Mouse (Mus musculus): ENCODE results near the gene Henmt1. TPM values are rescaled to one million over a fixed set of nuclear protein-coding genes. Genes with fewer than 3 reads are reported as not detected.

The Henmt1 gene
- 1 to 10 TPM; 4.4 to 5.8 TPM for total RNA-seq (2021)

- intact Hi-C loops (cut with DNase I), result no loop called here
- no peak for DNase-seq
Measured at GRCm38 (mm10) chr3:108939573-108939972, at the start of gene Henmt1. Gene Henmt1, plus strand, starts transcription at chr3:108939873.

GRCm38 (mm10) chr3:108889908-108890307, 49.8 kb upstream of the Henmt1 start, which contains the start of gene Fndc7:
Gene Fndc7, minus strand, starts transcription at chr3:108890008.
- DNase-seq, result no peak
- intact Hi-C loops (cut with DNase I), result no loop called here

GRCm38 (mm10) chr3:108892080-108892479, 47.6 kb upstream of the Henmt1 start:
- DNase-seq, result no peak
- intact Hi-C loops (cut with DNase I), result no loop called here

- DNase-seq, result no peak
- intact Hi-C loops (cut with DNase I), result no loop called here
Measured at GRCm38 (mm10) chr3:108892914-108893313, 46.8 kb upstream of the Henmt1 start.

GRCm38 (mm10) chr3:108898640-108899039, 41.0 kb upstream of the Henmt1 start:
- intact Hi-C loops (cut with DNase I), result no loop called here
- no peak for DNase-seq

- no peak for DNase-seq
- intact Hi-C loops (cut with DNase I), result no loop called here
Measured at GRCm38 (mm10) chr3:108900147-108900546, 39.5 kb upstream of the Henmt1 start.

GRCm38 (mm10) chr3:108900681-108901080, 39.0 kb upstream of the Henmt1 start:
- intact Hi-C loops (cut with DNase I), result no loop called here
- no peak for DNase-seq

GRCm38 (mm10) chr3:108902038-108902437, 37.6 kb upstream of the Henmt1 start:
- no peak for DNase-seq
- intact Hi-C loops (cut with DNase I), result no loop called here

GRCm38 (mm10) chr3:108902934-108903333, 36.7 kb upstream of the Henmt1 start:
- no peak for DNase-seq

GRCm38 (mm10) chr3:108910303-108911080, 29.2 kb upstream of the Henmt1 start:
- intact Hi-C loops (cut with DNase I), result loop anchor here (5.0 to 10.0 kb wide), 2 partner anchors 52 to 154 kb away; no protein-coding TSS in a partner anchor
- DNase-seq, result peak; percentile 14

More at GRCm38 (mm10) chr3:108902934-108903333, 36.7 kb upstream of the Henmt1 start:
- intact Hi-C loops (cut with DNase I), result no loop called here

- intact Hi-C loops (cut with DNase I), result loop anchor here (5.0 to 10.0 kb wide), 2 partner anchors 51 to 154 kb away; no protein-coding TSS in a partner anchor
Measured at GRCm38 (mm10) chr3:108911081-108911547, 28.6 kb upstream of the Henmt1 start.

GRCm38 (mm10) chr3:108911548-108912413, 27.9 kb upstream of the Henmt1 start, which contains the start of gene Prpf38b:
Gene Prpf38b, minus strand, starts transcription at chr3:108911727.
- peak; percentile 96 for DNase-seq
- intact Hi-C loops (cut with DNase I), result loop anchor here (5.0 to 10.0 kb wide), 2 partner anchors 51 to 153 kb away; no protein-coding TSS in a partner anchor

More at GRCm38 (mm10) chr3:108911081-108911547, 28.6 kb upstream of the Henmt1 start:
- peak; percentile 66 for DNase-seq

GRCm38 (mm10) chr3:108915999-108916398, 23.7 kb upstream of the Henmt1 start:
- intact Hi-C loops (cut with DNase I), result loop anchor here (10.0 kb wide), 1 partner anchor 149 kb away; no protein-coding TSS in a partner anchor
- no peak for DNase-seq

- intact Hi-C loops (cut with DNase I), result loop anchor here (10.0 kb wide), 1 partner anchor 148 kb away; no protein-coding TSS in a partner anchor
- DNase-seq, result no peak
Measured at GRCm38 (mm10) chr3:108916857-108917256, 22.8 kb upstream of the Henmt1 start.

GRCm38 (mm10) chr3:108917986-108918385, 21.7 kb upstream of the Henmt1 start:
- DNase-seq, result no peak
- intact Hi-C loops (cut with DNase I), result loop anchor here (10.0 kb wide), 1 partner anchor 147 kb away; no protein-coding TSS in a partner anchor

- DNase-seq, result no peak
- intact Hi-C loops (cut with DNase I), result loop anchor here (10.0 kb wide), 1 partner anchor 146 kb away; no protein-coding TSS in a partner anchor
Measured at GRCm38 (mm10) chr3:108918852-108919251, 20.8 kb upstream of the Henmt1 start.

GRCm38 (mm10) chr3:108920442-108921070, 19.1 kb upstream of the Henmt1 start:
- intact Hi-C loops (cut with DNase I), result no loop called here

GRCm38 (mm10) chr3:108921822-108922221, 17.9 kb upstream of the Henmt1 start:
- no peak for DNase-seq
- intact Hi-C loops (cut with DNase I), result no loop called here

More at GRCm38 (mm10) chr3:108920442-108921070, 19.1 kb upstream of the Henmt1 start:
- DNase-seq, result no peak

GRCm38 (mm10) chr3:108925677-108926076, 14.0 kb upstream of the Henmt1 start:
- DNase-seq, result no peak
- intact Hi-C loops (cut with DNase I), result no loop called here

- intact Hi-C loops (cut with DNase I), result no loop called here
- no peak for DNase-seq
Measured at GRCm38 (mm10) chr3:108926308-108926707, 13.4 kb upstream of the Henmt1 start.
